Mouse (Mus musculus): Measurements from ENCODE around the gene Tpra1. TPM values are rescaled to one million over a fixed set of nuclear protein-coding genes. Genes with fewer than 3 reads are reported as not detected.

Tpra1 gene
- polyA plus RNA-seq, 1 experiment from 2014 or later = 57.2 TPM

Other genes starting within 250 kb of the Tpra1 start
- gene Mgll, start 177.8 kb upstream of the Tpra1 start, polyA plus RNA-seq (2014; fragmentation: Nextera tagmentation; extraction: Ambion mirVana) = 22.8 and 29.9 TPM in 2 replicates
- gene Abtb1, start 60.3 kb upstream of the Tpra1 start, polyA plus RNA-seq (2014; fragmentation: Nextera tagmentation; extraction: Ambion mirVana) = 24.8 and 27.1 TPM in 2 replicates
- gene Podxl2, start 27.2 kb upstream of the Tpra1 start, polyA plus RNA-seq (2014; fragmentation: Nextera tagmentation; extraction: Ambion mirVana) = 43.6 and 52.8 TPM in 2 replicates
- 115 and 166 TPM in 2 replicates for gene Mcm2, start 3.5 kb upstream of the Tpra1 start, polyA plus RNA-seq (2014; fragmentation: Nextera tagmentation; extraction: Ambion mirVana)